Mouse (Mus musculus) MEL (cell line): Measurements from ENCODE around the gene Ch25h.

Experiments
- CTCF ChIP-seq, 3 experiments: IDR thresholded peaks in 2 of 3; conservative IDR thresholded peaks in 1 of 3; 2 replicates each; pipeline ENCODE4 v1.5.1; 2011 to 2012; ENCODE audit warnings: low read length in 3 of 3, low read depth in 2 of 3, mild to moderate bottlenecking in 2 of 3, improper control_type of control experiment in 1 of 3, inconsistent platforms in 1 of 3, mixed read lengths in 1 of 3, moderate library complexity in 1 of 3; ENCODE audit not compliant: control insufficient read depth in 1 of 3, insufficient read depth in 1 of 3, poor library complexity in 1 of 3, severe bottlenecking in 1 of 3
- E2F4 ChIP-seq: IDR thresholded peaks from 2 replicates; pipeline ENCODE4 v1.6.1; 2011; ENCODE audit warnings: low read depth, low read length, improper control_type of control experiment, borderline replicate concordance
- EP300 ChIP-seq, 2 experiments: IDR thresholded peaks; 2 replicates each; pipeline ENCODE4 v1.6.1; 2011; ENCODE audit warnings: improper control_type of control experiment in 2 of 2, low read length in 2 of 2, low read depth in 1 of 2, mild to moderate bottlenecking in 1 of 2
- ETS1 ChIP-seq: IDR thresholded peaks from 2 replicates; pipeline ENCODE4 v1.6.1; 2012; ENCODE audit warnings: low read depth, mild to moderate bottlenecking, inconsistent platforms, low read length, improper control_type of control experiment, moderate library complexity
- GABPA ChIP-seq: IDR thresholded peaks from 2 replicates; pipeline ENCODE4 v1.6.1; 2012; ENCODE audit warnings: low read depth, mild to moderate bottlenecking, inconsistent platforms, low read length, improper control_type of control experiment, moderate library complexity
- HCFC1 ChIP-seq: IDR thresholded peaks from 2 replicates; pipeline ENCODE4 v1.6.1; 2012; ENCODE audit warnings: low read depth, mild to moderate bottlenecking, inconsistent platforms, low read length, improper control_type of control experiment, moderate library complexity
- MAX ChIP-seq: IDR thresholded peaks from 2 replicates; pipeline ENCODE4 v1.6.1; 2011; ENCODE audit warnings: low read length, improper control_type of control experiment
- NELFE ChIP-seq: IDR thresholded peaks from 2 replicates; pipeline ENCODE4 v1.6.1; 2011; ENCODE audit warnings: low read depth, low read length, improper control_type of control experiment
- POLR2A ChIP-seq, 2 experiments: IDR thresholded peaks; 2 replicates each; pipeline ENCODE4 v1.6.1; 2011 to 2012; ENCODE audit warnings: low read length in 2 of 2, mild to moderate bottlenecking in 2 of 2, control low read depth in 1 of 2, improper control_type of control experiment in 1 of 2, low read depth in 1 of 2, moderate library complexity in 1 of 2; ENCODE audit not compliant: control insufficient read depth in 1 of 2, insufficient read depth in 1 of 2, poor library complexity in 1 of 2
- POLR2AphosphoS5 ChIP-seq: IDR thresholded peaks from 2 replicates; pipeline ENCODE4 v1.6.1; 2012; ENCODE audit warnings: low read depth, borderline replicate concordance, mild to moderate bottlenecking, inconsistent platforms, low read length, moderate library complexity, mixed read lengths
- RCOR1 ChIP-seq: IDR thresholded peaks from 2 replicates; pipeline ENCODE4 v1.6.1; 2012; ENCODE audit warnings: low read depth, mild to moderate bottlenecking, inconsistent platforms, low read length, improper control_type of control experiment
- SMC3 ChIP-seq: IDR thresholded peaks from 2 replicates; pipeline ENCODE4 v1.6.1; 2011; ENCODE audit warnings: low read depth, low read length, improper control_type of control experiment
- ZC3H11A ChIP-seq: IDR thresholded peaks from 2 replicates; pipeline ENCODE4 v1.6.1; 2012; ENCODE audit warnings: low read depth, mild to moderate bottlenecking, inconsistent platforms, low read length, improper control_type of control experiment
- ZMIZ1 ChIP-seq: IDR thresholded peaks from 2 replicates; pipeline ENCODE4 v1.6.1; 2012; ENCODE audit warnings: low read depth, mild to moderate bottlenecking, inconsistent platforms, low read length, improper control_type of control experiment, moderate library complexity

GRCm38 (mm10) chr19:34496353-34496752 lies 21.4 kb upstream of the Ch25h start:
- TF ChIP-seq EP300 (IDR thresholded peaks at IDR 0.05; ENCODE audit: low read depth in 1 of 2, low read length in 2 of 2): no peak
- no peak for TF ChIP-seq POLR2AphosphoS5
- TF ChIP-seq SMC3: no peak
- no peak for TF ChIP-seq CTCF (IDR thresholded peaks at IDR 0.05 in 2 of 3, conservative IDR thresholded peaks at IDR 0.05 in 1 of 3; ENCODE audit: control insufficient read depth in 1 of 3, insufficient read depth in 1 of 3, low read depth in 2 of 3, low read length in 3 of 3, poor library complexity in 1 of 3, severe bottlenecking in 1 of 3)
- TF ChIP-seq ETS1: no peak
- TF ChIP-seq RCOR1: no peak
- TF ChIP-seq MAX: no peak
- TF ChIP-seq HCFC1: no peak
- no peak for TF ChIP-seq ZMIZ1
- no peak for TF ChIP-seq NELFE
- no peak for TF ChIP-seq GABPA
- TF ChIP-seq E2F4: no peak
- TF ChIP-seq POLR2A (IDR thresholded peaks at IDR 0.05; ENCODE audit: control insufficient read depth in 1 of 2, insufficient read depth in 1 of 2, low read depth in 1 of 2, low read length in 2 of 2, poor library complexity in 1 of 2): no peak
- no peak for TF ChIP-seq ZC3H11A
